Mouse (Mus musculus): ENCODE data around the gene Cpne4. TPM values are rescaled to one million over a fixed set of nuclear protein-coding genes. Genes with fewer than 3 reads are reported as not detected.

The Cpne4 gene
- polyA plus RNA-seq, 1 experiment: 5.0 TPM

- Histone ChIP-seq H3K36me3 (ENCODE audit: control insufficient read depth, insufficient read depth, low read length) (no peaks in the 10 kb centered on the region), H3K27me3 (ENCODE audit: control insufficient read depth, insufficient read depth, low read length) (no peaks in the 10 kb centered on the region), H3K27ac (ENCODE audit: control insufficient read depth, insufficient read depth, low read depth, low read length) (no peak overlapping the region), H3K4me1 (ENCODE audit: control insufficient read depth, insufficient read depth, low read length) (no peaks in the 10 kb centered on the region), H3K4me3 (ENCODE audit: control insufficient read depth, low read depth, low read length) (no peak overlapping the region)
- no peak for TF ChIP-seq POLR2A (IDR thresholded peaks at IDR 0.05; ENCODE audit: control insufficient read depth, low read depth, low read length)
- TF ChIP-seq CTCF (IDR thresholded peaks at IDR 0.05; ENCODE audit: control insufficient read depth, insufficient read depth, insufficient replicate concordance, low read depth, low read length): no peak
Observed at GRCm38 (mm10) chr9:104616691-104617090, 69.6 kb downstream of the Cpne4 start.

- TF ChIP-seq CTCF (IDR thresholded peaks at IDR 0.05; ENCODE audit: control insufficient read depth, insufficient read depth, insufficient replicate concordance, low read depth, low read length) (no peak), POLR2A (IDR thresholded peaks at IDR 0.05; ENCODE audit: control insufficient read depth, low read depth, low read length) (no peak)
- Histone ChIP-seq H3K27me3 (ENCODE audit: control insufficient read depth, insufficient read depth, low read length) (no peaks in the 10 kb centered on the region), H3K4me1 (ENCODE audit: control insufficient read depth, insufficient read depth, low read length) (no peaks in the 10 kb centered on the region), H3K4me3 (ENCODE audit: control insufficient read depth, low read depth, low read length) (no peak overlapping the region), H3K36me3 (ENCODE audit: control insufficient read depth, insufficient read depth, low read length) (no peaks in the 10 kb centered on the region), H3K27ac (ENCODE audit: control insufficient read depth, insufficient read depth, low read depth, low read length) (no peak overlapping the region)
Observed at GRCm38 (mm10) chr9:104623564-104623963, 76.5 kb downstream of the Cpne4 start.

GRCm38 (mm10) chr9:104627816-104628215 lies 80.7 kb downstream of the Cpne4 start:
- TF ChIP-seq CTCF (IDR thresholded peaks at IDR 0.05; ENCODE audit: control insufficient read depth, insufficient read depth, insufficient replicate concordance, low read depth, low read length): no peak
- H3K27me3 ChIP-seq (ENCODE audit: control insufficient read depth, insufficient read depth, low read length): no peaks in the 10 kb centered on the region
- no peak overlapping the region for H3K27ac ChIP-seq (ENCODE audit: control insufficient read depth, insufficient read depth, low read depth, low read length)
- no peaks in the 10 kb centered on the region for H3K36me3 ChIP-seq (ENCODE audit: control insufficient read depth, insufficient read depth, low read length)
- H3K4me1 ChIP-seq (ENCODE audit: control insufficient read depth, insufficient read depth, low read length): no peaks in the 10 kb centered on the region
- no peak overlapping the region for H3K4me3 ChIP-seq (ENCODE audit: control insufficient read depth, low read depth, low read length)

- H3K4me3 ChIP-seq (ENCODE audit: control insufficient read depth, low read depth, low read length): no peak overlapping the region
- no peak for TF ChIP-seq CTCF (IDR thresholded peaks at IDR 0.05; ENCODE audit: control insufficient read depth, insufficient read depth, insufficient replicate concordance, low read depth, low read length)
- TF ChIP-seq POLR2A (IDR thresholded peaks at IDR 0.05; ENCODE audit: control insufficient read depth, low read depth, low read length): no peak
- H3K4me1 ChIP-seq (ENCODE audit: control insufficient read depth, insufficient read depth, low read length): no peaks in the 10 kb centered on the region
- no peaks in the 10 kb centered on the region for H3K36me3 ChIP-seq (ENCODE audit: control insufficient read depth, insufficient read depth, low read length)
- H3K27ac ChIP-seq (ENCODE audit: control insufficient read depth, insufficient read depth, low read depth, low read length): no peak overlapping the region
- H3K27me3 ChIP-seq (ENCODE audit: control insufficient read depth, insufficient read depth, low read length): no peaks in the 10 kb centered on the region
Observed at GRCm38 (mm10) chr9:104629282-104629681, 82.2 kb downstream of the Cpne4 start.

- H3K27me3 ChIP-seq (ENCODE audit: control insufficient read depth, insufficient read depth, low read length): no peaks in the 10 kb centered on the region
- no peak overlapping the region for H3K27ac ChIP-seq (ENCODE audit: control insufficient read depth, insufficient read depth, low read depth, low read length)
- no peak overlapping the region for H3K4me3 ChIP-seq (ENCODE audit: control insufficient read depth, low read depth, low read length)
- no peaks in the 10 kb centered on the region for H3K36me3 ChIP-seq (ENCODE audit: control insufficient read depth, insufficient read depth, low read length)
- no peak for TF ChIP-seq CTCF (IDR thresholded peaks at IDR 0.05; ENCODE audit: control insufficient read depth, insufficient read depth, insufficient replicate concordance, low read depth, low read length)
- no peak for TF ChIP-seq POLR2A (IDR thresholded peaks at IDR 0.05; ENCODE audit: control insufficient read depth, low read depth, low read length)
- H3K4me1 ChIP-seq (ENCODE audit: control insufficient read depth, insufficient read depth, low read length): no peaks in the 10 kb centered on the region
Observed at GRCm38 (mm10) chr9:104646348-104646994, 99.4 kb downstream of the Cpne4 start.

- no peaks in the 10 kb centered on the region for H3K4me1 ChIP-seq (ENCODE audit: control insufficient read depth, insufficient read depth, low read length)
- TF ChIP-seq CTCF (IDR thresholded peaks at IDR 0.05; ENCODE audit: control insufficient read depth, insufficient read depth, insufficient replicate concordance, low read depth, low read length): no peak
- no peak for TF ChIP-seq POLR2A (IDR thresholded peaks at IDR 0.05; ENCODE audit: control insufficient read depth, low read depth, low read length)
- no peak overlapping the region for H3K4me3 ChIP-seq (ENCODE audit: control insufficient read depth, low read depth, low read length)
- no peak overlapping the region for H3K27ac ChIP-seq (ENCODE audit: control insufficient read depth, insufficient read depth, low read depth, low read length)
- no peaks in the 10 kb centered on the region for H3K27me3 ChIP-seq (ENCODE audit: control insufficient read depth, insufficient read depth, low read length)
- no peaks in the 10 kb centered on the region for H3K36me3 ChIP-seq (ENCODE audit: control insufficient read depth, insufficient read depth, low read length)
Observed at GRCm38 (mm10) chr9:104652691-104653261, 105.7 kb downstream of the Cpne4 start.

GRCm38 (mm10) chr9:104659758-104660157 lies 112.7 kb downstream of the Cpne4 start:
- H3K27me3 ChIP-seq (ENCODE audit: control insufficient read depth, insufficient read depth, low read length): no peaks in the 10 kb centered on the region
- no peak overlapping the region for H3K4me3 ChIP-seq (ENCODE audit: control insufficient read depth, low read depth, low read length)
- H3K27ac ChIP-seq (ENCODE audit: control insufficient read depth, insufficient read depth, low read depth, low read length): no peak overlapping the region
- TF ChIP-seq CTCF (IDR thresholded peaks at IDR 0.05; ENCODE audit: control insufficient read depth, insufficient read depth, insufficient replicate concordance, low read depth, low read length) (no peak), POLR2A (IDR thresholded peaks at IDR 0.05; ENCODE audit: control insufficient read depth, low read depth, low read length) (no peak)
- H3K4me1 ChIP-seq (ENCODE audit: control insufficient read depth, insufficient read depth, low read length): no peaks in the 10 kb centered on the region
- H3K36me3 ChIP-seq (ENCODE audit: control insufficient read depth, insufficient read depth, low read length): no peaks in the 10 kb centered on the region

Measured in testis, adult 2 months (tissue).